Mouse (Mus musculus): Measurements from ENCODE around the gene Ddit4. TPM values are rescaled to one million over a fixed set of nuclear protein-coding genes. Genes with fewer than 3 reads are reported as not detected.

Gene Ddit4
- total RNA-seq, 2 experiments from 2014 or later, result 99.5 to 106 TPM

- DNase-seq (ENCODE audit: low spot score in 2 of 2), result no peak
Observed at GRCm38 (mm10) chr10:59972999-59973398, 21.4 kb upstream of the Ddit4 start.

GRCm38 (mm10) chr10:59972534-59972933 is 20.9 kb upstream of the Ddit4 start:
- DNase-seq (ENCODE audit: low spot score in 2 of 2), result no peak

DNA sequence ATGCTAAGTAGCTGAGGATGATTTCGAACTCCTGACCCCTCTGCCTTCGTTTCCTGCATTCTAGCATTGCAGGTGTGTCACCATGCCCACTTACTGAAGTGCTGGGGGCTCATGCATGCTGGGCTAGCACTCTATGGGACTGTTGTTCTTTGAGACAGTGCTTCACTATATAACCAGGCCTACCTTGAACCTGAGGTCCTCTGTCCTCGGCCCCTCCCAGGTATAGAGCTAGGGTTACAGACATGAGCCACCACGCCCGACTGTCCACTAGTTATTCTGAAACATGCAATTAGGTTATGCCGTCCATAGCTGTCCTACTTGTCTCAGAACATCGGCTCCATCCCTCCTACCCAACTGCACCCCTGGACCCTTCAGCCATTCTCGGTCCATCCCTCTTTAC is 20.2 kb upstream of the Ddit4 start:
- no peak for DNase-seq (ENCODE audit: low spot score in 2 of 2)

- no peak for DNase-seq (ENCODE audit: low spot score in 2 of 2)
Observed at GRCm38 (mm10) chr10:59970450-59971062, 18.9 kb upstream of the Ddit4 start.

DNA sequence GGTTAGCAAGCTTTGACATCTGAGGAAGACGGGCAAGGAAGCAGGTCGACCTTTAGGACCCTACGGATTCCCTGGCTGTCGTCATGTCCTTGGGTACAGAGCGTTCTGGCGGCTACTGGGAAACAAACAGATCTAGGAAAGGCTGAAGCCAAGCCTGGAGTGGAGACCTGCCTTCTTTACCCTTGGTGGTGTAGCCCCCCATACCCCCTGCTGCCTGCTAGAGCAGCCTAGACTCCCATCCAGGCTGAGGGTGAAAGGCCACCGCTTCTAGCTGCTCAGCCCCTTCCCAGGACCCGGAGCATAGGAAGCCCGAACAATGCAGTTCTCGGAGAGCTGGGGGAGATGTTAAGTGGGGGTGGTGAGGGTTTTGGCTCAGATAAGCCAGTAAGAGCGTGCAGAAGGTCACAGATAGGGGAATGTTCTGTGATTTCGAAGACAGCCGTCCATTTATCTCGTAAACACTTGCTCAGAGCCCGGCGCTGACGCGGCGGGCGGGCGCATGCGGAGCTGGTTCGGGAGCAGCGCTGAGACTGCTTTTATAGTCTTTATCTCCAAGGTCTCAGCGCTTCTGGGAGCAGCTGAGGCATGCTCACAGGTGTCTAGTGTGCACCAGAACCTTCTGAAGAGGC is 18.3 kb upstream of the Ddit4 start:
- peak; percentile 57 to 86 for DNase-seq (ENCODE audit: low spot score in 2 of 2)

DNA sequence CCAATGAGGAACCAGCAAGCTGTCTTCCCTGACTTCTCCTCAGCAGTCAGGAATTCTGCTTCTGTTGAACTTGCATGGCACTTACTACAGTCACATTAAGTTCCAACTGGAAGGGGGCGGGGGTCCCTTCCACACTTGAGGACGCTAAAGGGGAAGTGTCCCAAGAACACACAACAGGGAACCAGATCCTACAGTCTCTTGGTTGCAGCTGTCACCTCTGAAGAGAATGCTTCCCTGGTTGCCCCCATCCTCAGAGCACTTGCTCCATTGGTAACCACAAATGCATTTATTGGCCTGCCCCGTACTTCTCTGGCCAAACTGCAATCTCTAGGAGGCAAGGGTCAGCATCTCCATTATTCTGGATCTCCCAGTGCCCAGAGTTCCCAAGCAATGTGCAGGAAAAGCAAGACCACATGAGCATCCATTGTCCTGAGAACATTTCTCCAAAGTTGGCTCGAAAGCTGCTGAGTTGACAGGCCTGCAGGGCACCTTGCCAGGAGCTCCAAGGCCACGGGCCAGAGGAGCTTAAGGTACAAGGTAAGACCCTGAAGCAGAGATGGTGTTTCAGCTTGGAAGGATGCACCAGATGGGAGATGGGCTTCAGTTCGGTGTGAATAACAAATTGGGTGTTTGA is 15.8 kb upstream of the Ddit4 start:
- DNase-seq (ENCODE audit: low spot score in 2 of 2), result no peak

DNA sequence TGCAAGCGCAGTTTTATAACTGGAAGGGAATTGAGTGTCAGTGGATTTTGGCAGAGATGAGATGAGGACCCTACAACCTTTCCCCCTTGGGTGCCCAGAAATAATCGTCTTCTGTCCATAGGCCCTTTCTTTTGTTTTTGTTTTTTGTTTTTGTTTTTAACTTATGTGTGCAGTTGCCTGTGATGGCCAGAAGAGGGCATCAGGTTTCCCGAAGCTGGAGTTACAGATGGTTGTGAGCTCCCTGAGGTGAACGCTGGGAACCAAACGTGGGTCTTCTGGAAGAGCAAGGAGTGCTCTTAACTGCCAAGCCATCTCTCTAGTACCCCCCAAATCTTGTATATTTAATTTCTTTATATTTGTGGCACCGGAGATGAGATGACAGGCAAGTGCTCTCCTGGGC is 15.1 kb upstream of the Ddit4 start:
- DNase-seq (ENCODE audit: low spot score in 2 of 2), result no peak

DNA sequence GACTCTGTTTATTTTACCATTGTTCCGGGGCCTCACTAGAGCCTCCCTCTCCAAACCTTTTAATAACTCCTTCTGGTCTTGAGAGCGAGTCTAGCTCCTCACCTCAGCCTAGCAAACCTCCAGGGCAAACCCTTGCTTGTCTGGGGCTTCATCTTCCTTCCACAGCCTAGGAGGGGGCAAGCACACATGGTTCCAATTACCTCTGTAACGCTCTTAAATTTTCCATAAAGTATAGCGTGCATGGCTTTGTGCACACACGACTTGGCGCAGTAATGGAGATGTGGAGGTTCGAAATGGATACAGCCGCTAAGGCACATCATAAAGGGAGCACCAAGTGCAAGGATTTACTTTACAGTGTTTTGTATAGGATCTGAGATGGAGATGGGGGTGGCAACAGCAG is 14.2 kb upstream of the Ddit4 start:
- DNase-seq (ENCODE audit: low spot score in 2 of 2), result no peak

- no peak for DNase-seq (ENCODE audit: low spot score in 2 of 2)
Observed at GRCm38 (mm10) chr10:59965362-59965695, 13.7 kb upstream of the Ddit4 start.

GRCm38 (mm10) chr10:59964504-59965361 is 13.1 kb upstream of the Ddit4 start:
- no peak for DNase-seq (ENCODE audit: low spot score in 2 of 2)

GRCm38 (mm10) chr10:59963609-59964008 is 12.0 kb upstream of the Ddit4 start:
- no peak for DNase-seq (ENCODE audit: low spot score in 2 of 2)

- no peak for DNase-seq (ENCODE audit: low spot score in 2 of 2)
Observed at GRCm38 (mm10) chr10:59959517-59959916, 7.9 kb upstream of the Ddit4 start.

- DNase-seq (ENCODE audit: low spot score in 2 of 2), result no peak
Observed at GRCm38 (mm10) chr10:59958458-59958857, 6.8 kb upstream of the Ddit4 start.

GRCm38 (mm10) chr10:59957171-59958149 is 5.8 kb upstream of the Ddit4 start:
- peak in 1 of 2 experiments; percentile 72 for DNase-seq (ENCODE audit: low spot score in 2 of 2)

DNA sequence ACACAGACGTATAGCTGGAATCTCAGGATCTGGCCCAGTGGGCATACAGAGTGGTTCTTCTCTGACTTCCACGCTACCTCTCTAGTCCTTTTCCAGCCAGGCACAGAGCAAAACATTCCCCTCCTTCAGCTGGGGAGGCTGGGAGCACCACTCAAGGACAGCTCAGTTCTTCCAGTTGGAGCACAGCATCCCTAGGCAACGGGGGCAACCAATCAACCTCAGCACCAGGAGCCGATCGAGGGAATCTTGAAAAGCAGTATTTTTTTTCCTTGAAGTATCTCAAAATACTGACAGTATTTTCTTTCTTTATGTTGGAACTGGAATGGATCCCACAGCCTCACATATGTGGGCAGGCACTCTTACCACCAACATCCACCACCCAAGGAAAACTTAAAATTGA is 5.0 kb upstream of the Ddit4 start:
- DNase-seq (ENCODE audit: low spot score in 2 of 2), result no peak

GRCm38 (mm10) chr10:59953564-59954039 is 2.0 kb upstream of the Ddit4 start:
- DNase-seq (ENCODE audit: low spot score in 2 of 2), result no peak

DNA sequence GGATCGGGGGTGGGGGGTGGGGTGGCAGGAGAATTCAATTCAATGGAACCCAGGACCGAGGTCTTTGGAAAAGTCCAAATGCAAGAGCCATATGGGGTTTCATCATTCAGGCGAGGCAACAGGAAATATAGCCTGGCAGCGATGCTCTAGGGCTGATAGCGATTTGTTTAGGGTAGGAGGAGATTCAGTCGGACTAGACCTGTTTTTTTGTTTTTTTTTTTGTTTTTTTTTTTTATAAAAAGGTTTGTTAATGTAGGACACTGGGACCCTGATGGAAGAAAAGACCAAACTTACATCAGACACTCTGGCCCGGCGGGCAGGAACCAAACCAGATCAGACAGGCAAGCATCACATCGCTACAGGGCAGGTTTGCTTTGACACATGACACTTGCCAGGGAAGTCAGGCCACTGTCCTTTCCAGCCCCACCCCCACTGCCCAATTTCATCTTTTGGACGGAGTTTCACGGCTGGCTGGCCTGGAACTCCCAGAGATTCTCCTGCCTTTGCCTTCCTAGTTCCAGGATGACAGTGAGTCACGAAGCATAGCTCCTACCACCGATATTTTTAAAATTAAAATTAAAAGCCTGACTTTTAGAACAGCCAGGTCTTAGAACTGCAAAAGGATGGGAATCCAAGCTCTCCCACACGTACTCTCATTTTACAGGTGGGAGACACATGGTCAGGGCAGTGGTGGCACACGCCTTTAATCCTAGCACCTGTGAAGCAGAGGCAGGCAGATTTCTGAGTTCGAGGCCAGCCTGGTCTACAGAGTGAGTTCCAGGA is 1.3 kb upstream of the Ddit4 start:
- no peak for DNase-seq (ENCODE audit: low spot score in 2 of 2)

DNA sequence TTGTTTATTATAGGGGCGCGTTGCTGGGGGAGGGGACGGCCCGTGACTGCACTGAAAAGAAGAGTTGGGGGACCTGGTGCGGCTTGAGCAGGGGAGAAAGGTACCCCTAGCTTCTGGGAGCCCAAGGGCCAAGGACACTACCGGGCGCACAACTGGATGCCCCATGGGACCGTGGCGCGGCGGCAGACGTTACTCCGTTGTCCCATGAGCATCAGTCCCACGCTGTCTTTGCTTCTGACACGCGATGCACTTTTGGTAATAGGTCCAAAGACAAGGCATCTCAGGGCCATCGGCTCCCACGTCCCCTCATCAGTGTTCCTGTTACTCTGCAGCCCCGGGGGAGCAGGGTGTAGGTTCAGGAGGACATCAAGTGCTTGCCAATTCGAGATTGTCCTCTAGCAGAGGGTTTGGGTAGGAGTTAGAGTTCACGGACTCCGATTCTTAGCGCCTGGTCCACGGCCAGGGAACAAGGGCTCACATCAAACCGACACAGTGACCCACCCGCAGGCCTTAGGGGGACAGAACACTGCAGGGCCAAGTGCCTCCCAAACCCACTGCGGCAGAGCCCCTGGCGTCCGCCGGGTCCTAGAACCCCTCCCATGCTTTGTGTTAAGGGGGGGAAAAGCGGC is 632 bp upstream of the Ddit4 start:
- DNase-seq (ENCODE audit: low spot score in 2 of 2), result peak; percentile 76 to 79

GRCm38 (mm10) chr10:59950716-59951191 is 880 bp downstream of the Ddit4 start:
- peak; percentile 85 to 87 for DNase-seq (ENCODE audit: low spot score in 2 of 2)
